Mouse (Mus musculus): ENCODE results near the gene Kmt5b. TPM values are rescaled to one million over a fixed set of nuclear protein-coding genes. Genes with fewer than 3 reads are reported as not detected.

Gene Kmt5b
- polyA plus RNA-seq, 1 experiment: 32.9 TPM

- Histone ChIP-seq H3K4me1 (replicated peaks; ENCODE audit: control insufficient read depth, insufficient read depth, low read length) (peaks cover 12% of the 10 kb centered on the region), H3K27ac (ENCODE audit: control insufficient read depth, insufficient read depth, low read length) (no peak overlapping the region), H3K27me3 (ENCODE audit: control insufficient read depth, insufficient read depth, low read length) (no peaks in the 10 kb centered on the region), H3K4me3 (ENCODE audit: control insufficient read depth, insufficient read depth, low read length) (no peak overlapping the region), H3K36me3 (ENCODE audit: control insufficient read depth, insufficient read depth, low read length) (no peaks in the 10 kb centered on the region)
- TF ChIP-seq POLR2A (IDR thresholded peaks at IDR 0.05; ENCODE audit: control insufficient read depth, extremely low read depth, insufficient read depth, low read length, poor library complexity) (no peak), CTCF (IDR thresholded peaks at IDR 0.05; ENCODE audit: borderline replicate concordance, control insufficient read depth, extremely low read depth, insufficient read depth, low read length, poor library complexity) (no peak)
- DNase-seq: no peak
- WGBS: 96% methylated on average over 5 of the region's 5 CpGs
These were observed 843 bp upstream of the Kmt5b start for GRCm38 (mm10) chr19:3766378-3766777.

GRCm38 (mm10) chr19:3767781-3768696 is 818 bp downstream of the Kmt5b start:
- H3K27me3 ChIP-seq (ENCODE audit: control insufficient read depth, insufficient read depth, low read length): no peaks in the 10 kb centered on the region
- peak; percentile 80 for DNase-seq

GRCm38 (mm10) chr19:3768697-3769383 is 1.6 kb downstream of the Kmt5b start:
- peak overlapping the region; percentile 83 for H3K4me3 ChIP-seq (ENCODE audit: control insufficient read depth, insufficient read depth, low read length)
- no peaks in the 10 kb centered on the region for H3K36me3 ChIP-seq (ENCODE audit: control insufficient read depth, insufficient read depth, low read length)
- peak; percentile 92 for DNase-seq
- peaks cover 12% of the 10 kb centered on the region for H3K4me1 ChIP-seq (replicated peaks; ENCODE audit: control insufficient read depth, insufficient read depth, low read length)
- TF ChIP-seq POLR2A (IDR thresholded peaks at IDR 0.05; ENCODE audit: control insufficient read depth, extremely low read depth, insufficient read depth, low read length, poor library complexity) (no peak), CTCF (IDR thresholded peaks at IDR 0.05; ENCODE audit: borderline replicate concordance, control insufficient read depth, extremely low read depth, insufficient read depth, low read length, poor library complexity) (peak; percentile 82)
- WGBS: under 1% methylated on average over 56 of the region's 60 CpGs
- peak overlapping the region; percentile 91 for H3K27ac ChIP-seq (ENCODE audit: control insufficient read depth, insufficient read depth, low read length)
- no peaks in the 10 kb centered on the region for H3K27me3 ChIP-seq (ENCODE audit: control insufficient read depth, insufficient read depth, low read length)

More at GRCm38 (mm10) chr19:3767781-3768696, 818 bp downstream of the Kmt5b start:
- H3K36me3 ChIP-seq (ENCODE audit: control insufficient read depth, insufficient read depth, low read length): no peaks in the 10 kb centered on the region
- peaks cover 12% of the 10 kb centered on the region for H3K4me1 ChIP-seq (replicated peaks; ENCODE audit: control insufficient read depth, insufficient read depth, low read length)
- under 1% methylated on average over 111 of the region's 111 CpGs for WGBS
- H3K4me3 ChIP-seq (ENCODE audit: control insufficient read depth, insufficient read depth, low read length): peak overlapping the region; percentile 83
- no peak; the same call in none of the 2 replicates for TF ChIP-seq POLR2A (IDR thresholded peaks at IDR 0.05; ENCODE audit: control insufficient read depth, extremely low read depth, insufficient read depth, low read length, poor library complexity)
- peak; percentile 9; the same call in 1 of the 2 replicates for TF ChIP-seq CTCF (IDR thresholded peaks at IDR 0.05; ENCODE audit: borderline replicate concordance, control insufficient read depth, extremely low read depth, insufficient read depth, low read length, poor library complexity)
- H3K27ac ChIP-seq (ENCODE audit: control insufficient read depth, insufficient read depth, low read length): peak overlapping the region; percentile 91

GRCm38 (mm10) chr19:3769533-3769932 is 2.3 kb downstream of the Kmt5b start:
- Histone ChIP-seq H3K27me3 (ENCODE audit: control insufficient read depth, insufficient read depth, low read length) (no peaks in the 10 kb centered on the region), H3K4me1 (replicated peaks; ENCODE audit: control insufficient read depth, insufficient read depth, low read length) (peaks cover 12% of the 10 kb centered on the region), H3K36me3 (ENCODE audit: control insufficient read depth, insufficient read depth, low read length) (no peaks in the 10 kb centered on the region), H3K4me3 (ENCODE audit: control insufficient read depth, insufficient read depth, low read length) (no peak overlapping the region), H3K27ac (ENCODE audit: control insufficient read depth, insufficient read depth, low read length) (0 out of 2 replicates have a peak overlapping the region, but pooled peaks have one; percentile 11)
- TF ChIP-seq CTCF (IDR thresholded peaks at IDR 0.05; ENCODE audit: borderline replicate concordance, control insufficient read depth, extremely low read depth, insufficient read depth, low read length, poor library complexity) (no peak), POLR2A (IDR thresholded peaks at IDR 0.05; ENCODE audit: control insufficient read depth, extremely low read depth, insufficient read depth, low read length, poor library complexity) (no peak)
- no peak for DNase-seq
- 82% methylated on average over 6 of the region's 6 CpGs for WGBS

- TF ChIP-seq CTCF (IDR thresholded peaks at IDR 0.05; ENCODE audit: borderline replicate concordance, control insufficient read depth, extremely low read depth, insufficient read depth, low read length, poor library complexity) (no peak), POLR2A (IDR thresholded peaks at IDR 0.05; ENCODE audit: control insufficient read depth, extremely low read depth, insufficient read depth, low read length, poor library complexity) (no peak)
- 54% methylated on average over 2 of the region's 2 CpGs for WGBS
- Histone ChIP-seq H3K27me3 (ENCODE audit: control insufficient read depth, insufficient read depth, low read length) (no peaks in the 10 kb centered on the region), H3K4me3 (ENCODE audit: control insufficient read depth, insufficient read depth, low read length) (no peak overlapping the region), H3K36me3 (ENCODE audit: control insufficient read depth, insufficient read depth, low read length) (no peaks in the 10 kb centered on the region), H3K4me1 (replicated peaks; ENCODE audit: control insufficient read depth, insufficient read depth, low read length) (peaks cover 6% of the 10 kb centered on the region), H3K27ac (ENCODE audit: control insufficient read depth, insufficient read depth, low read length) (no peak overlapping the region)
- DNase-seq: peak; percentile 28
These were observed 6.9 kb downstream of the Kmt5b start for GRCm38 (mm10) chr19:3774159-3774558.

GRCm38 (mm10) chr19:3778713-3779112 is 11.5 kb downstream of the Kmt5b start:
- Histone ChIP-seq H3K4me1 (replicated peaks; ENCODE audit: control insufficient read depth, insufficient read depth, low read length) (no peaks in the 10 kb centered on the region), H3K27me3 (ENCODE audit: control insufficient read depth, insufficient read depth, low read length) (no peaks in the 10 kb centered on the region), H3K27ac (ENCODE audit: control insufficient read depth, insufficient read depth, low read length) (no peak overlapping the region), H3K4me3 (ENCODE audit: control insufficient read depth, insufficient read depth, low read length) (no peak overlapping the region), H3K36me3 (ENCODE audit: control insufficient read depth, insufficient read depth, low read length) (0 out of 2 replicates have a peak, but pooled peaks cover 6% of the 10 kb centered on the region)
- WGBS: 95% methylated on average over 8 of the region's 8 CpGs
- DNase-seq: no peak
- TF ChIP-seq POLR2A (IDR thresholded peaks at IDR 0.05; ENCODE audit: control insufficient read depth, extremely low read depth, insufficient read depth, low read length, poor library complexity): no peak
- no peak for TF ChIP-seq CTCF (IDR thresholded peaks at IDR 0.05; ENCODE audit: borderline replicate concordance, control insufficient read depth, extremely low read depth, insufficient read depth, low read length, poor library complexity)
